Mouse (Mus musculus) kidney, adult 2 months (tissue): ENCODE data around the gene Ninj2.

ENCODE experiments used
- CTCF ChIP-seq: fragments of 200-500 bp; conservative IDR thresholded peaks from 2 replicates; pipeline ENCODE4 v1.5.1; 2011; ENCODE audit warnings: low read depth, mild to moderate bottlenecking, control low read depth, low read length, moderate library complexity, mixed read lengths; ENCODE audit not compliant: insufficient read depth, insufficient read length
- POLR2A ChIP-seq: fragments of 200-500 bp; IDR thresholded peaks from one replicate; pipeline ENCODE4 v1.6.1; 2011; ENCODE audit warnings: low read depth, low read length, control low read depth

GRCm38 (mm10) chr6:120151616-120152053 is 58.5 kb downstream of the Ninj2 start:
- no peak for TF ChIP-seq POLR2A
- no peak for TF ChIP-seq CTCF
